In the genomic region with DNA sequence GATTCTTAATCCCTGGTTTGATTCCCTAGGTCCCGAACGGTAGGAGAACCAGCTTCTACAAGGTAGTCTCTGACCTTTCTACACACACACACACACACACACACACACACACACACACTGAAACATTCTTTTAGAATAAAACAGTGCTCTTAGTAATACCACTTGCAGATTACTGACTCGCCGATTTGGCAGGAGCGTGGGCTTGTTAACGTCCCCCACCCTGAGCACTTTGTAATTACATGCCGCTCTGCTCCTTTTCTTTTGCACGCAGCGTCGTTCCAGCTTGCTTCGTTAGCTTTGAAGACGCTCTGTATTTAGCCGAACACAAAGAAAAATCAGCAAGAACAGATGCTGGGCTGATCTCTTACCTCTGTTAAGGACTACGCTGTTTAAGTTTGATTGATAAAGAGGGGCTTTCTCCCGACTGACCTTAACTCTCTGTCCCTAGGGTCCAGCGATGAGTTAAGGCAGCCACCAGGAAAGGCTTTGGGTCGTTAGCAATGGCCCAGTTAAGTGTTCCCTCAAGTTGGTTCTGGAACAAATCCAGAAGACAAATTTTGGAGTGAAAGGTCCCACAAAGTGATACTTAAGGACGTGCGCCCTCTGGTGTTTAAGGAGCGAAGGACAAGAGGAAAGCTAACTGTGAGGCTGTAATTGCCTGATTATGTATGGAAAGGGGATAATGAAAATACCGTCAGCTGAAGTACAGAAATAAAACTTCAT, we compare ENCODE assay signal across 8 mouse cellular contexts. TPM values are rescaled to one million over a fixed set of nuclear protein-coding genes. Genes with fewer than 3 reads are reported as not detected.
DNase-seq lines count a peak whose midpoint lies in the region; ATAC-seq and TF ChIP-seq lines count a peak whose summit lies in the region.

No protein-coding gene starts in this region.

- H3K9me3 ChIP-seq in hindbrain, embryonic 11.5 days (ENCODE audit: control insufficient read depth, low read length) = no peaks in the 10 kb centered on the region
- no peaks in the 10 kb centered on the region for H3K9me3 ChIP-seq in lung, embryonic 16.5 days (ENCODE audit: control insufficient read depth, low read length)

- peak overlapping the region; percentile 38 for H3K4me3 ChIP-seq in cerebellum, adult 2 months (replicated peaks; ENCODE audit: insufficient read depth, low read depth, low read length)
- peak overlapping the region; percentile 14 for H3K4me3 ChIP-seq in hindbrain, embryonic 11.5 days (ENCODE audit: low read depth, low read length)
- H3K4me3 ChIP-seq in lung, embryonic 16.5 days (ENCODE audit: low read length) = peak overlapping the region; percentile 47

- peak; percentile 78 for DNase-seq in MN1 (ENCODE audit: low spot score)
- peak; percentile 40 to 48 for DNase-seq in cerebellum, adult 2 months
- peak; percentile 90 for DNase-seq in hindbrain, embryonic 11.5 days (ENCODE audit: low spot score)
- peak; percentile 43 for DNase-seq in layer of hippocampus, adult 9-10 months (ENCODE audit: low spot score)
- DNase-seq in ovary, postnatal 14 days (ENCODE audit: low spot score) = peak; percentile 76
- DNase-seq in urinary bladder, adult 18-20 months (ENCODE audit: low spot score in 2 of 2) = peak; percentile 41 to 53

- H3K4me1 ChIP-seq in cerebellum, adult 2 months (ENCODE audit: control insufficient read depth, insufficient read depth, low read length) = no peaks in the 10 kb centered on the region
- H3K4me1 ChIP-seq in hindbrain, embryonic 11.5 days (replicated peaks; ENCODE audit: control insufficient read depth, insufficient read depth, low read length) = no peaks in the 10 kb centered on the region
- no peaks in the 10 kb centered on the region; the same call in 1 of the 2 replicates for H3K4me1 ChIP-seq in lung, embryonic 16.5 days (replicated peaks; ENCODE audit: control insufficient read depth, insufficient read depth, low read length)

- no peak overlapping the region for H3K27ac ChIP-seq in cerebellum, adult 2 months (ENCODE audit: insufficient read depth, low read length)
- H3K27ac ChIP-seq in hindbrain, embryonic 11.5 days (ENCODE audit: low read depth, low read length) = no peak overlapping the region
- peak overlapping the region; percentile 75 for H3K27ac ChIP-seq in lung, embryonic 16.5 days (ENCODE audit: low read length)

- ATAC-seq in frontal cortex, adult (ENCODE audit: low TSS enrichment) = peak; percentile 91
- ATAC-seq in hindbrain, embryonic 11.5 days (ENCODE audit: low FRiP score) = peak; percentile 63; the same call in 1 of the 2 replicates
- peak; percentile 79 for ATAC-seq in lung, embryonic 16.5 days (ENCODE audit: low read depth)

- TF ChIP-seq CTCF in cerebellum, adult 2 months (IDR thresholded peaks at IDR 0.05; ENCODE audit: borderline replicate concordance, insufficient read depth, low read depth, low read length) = peak; percentile 34; the same call in 1 of the 2 replicates

- no peaks in the 10 kb centered on the region for H3K36me3 ChIP-seq in hindbrain, embryonic 11.5 days (ENCODE audit: control insufficient read depth, insufficient read depth, low read length)
- H3K36me3 ChIP-seq in lung, embryonic 16.5 days (ENCODE audit: control insufficient read depth, insufficient read depth, low read length) = no peaks in the 10 kb centered on the region

- no peaks in the 10 kb centered on the region for H3K27me3 ChIP-seq in cerebellum, adult 2 months (ENCODE audit: control insufficient read depth, insufficient read depth, low read length)
- H3K27me3 ChIP-seq in hindbrain, embryonic 11.5 days (ENCODE audit: control insufficient read depth, insufficient read depth, low read length) = no peaks in the 10 kb centered on the region
- no peaks in the 10 kb centered on the region for H3K27me3 ChIP-seq in lung, embryonic 16.5 days (ENCODE audit: control insufficient read depth, insufficient read depth, low read depth, low read length)

- no peak for TF ChIP-seq POLR2A in cerebellum, adult 2 months (IDR thresholded peaks at IDR 0.05; ENCODE audit: borderline replicate concordance, insufficient read depth, low read length)

- peak overlapping the region; percentile 27; the same call in 1 of the 2 replicates for H3K9ac ChIP-seq in hindbrain, embryonic 11.5 days (ENCODE audit: low read depth, low read length)
- peak overlapping the region; percentile 66 for H3K9ac ChIP-seq in lung, embryonic 16.5 days (ENCODE audit: low read length)

- peak overlapping the region; percentile 39 for H3K4me2 ChIP-seq in hindbrain, embryonic 11.5 days (replicated peaks; ENCODE audit: low read depth, low read length)
- peak overlapping the region; percentile 65 for H3K4me2 ChIP-seq in lung, embryonic 16.5 days (ENCODE audit: low read depth, low read length)

- WGBS in cerebellum, adult 2 months = 7% methylated on average over 21 of the region's 21 CpGs
- WGBS in hindbrain, embryonic 11.5 days = 23% methylated on average over 21 of the region's 21 CpGs
- WGBS in lung, embryonic 16.5 days = 26% methylated on average over 21 of the region's 21 CpGs

RNA-seq across cellular contexts. Expression of a gene that starts 26.1 kb away (rescaled TPM):
- polyA plus RNA-seq in cerebellum, adult 2 months (2012; rRNA removed) = 25.9 and 28.9 TPM in 2 replicates
- polyA plus RNA-seq in hindbrain, embryonic 11.5 days (2014; fragmentation: Nextera tagmentation; extraction: Ambion mirVana) = 101 and 110 TPM in 2 replicates
- polyA plus RNA-seq in lung, embryonic 16.5 days (2015; fragmentation: Nextera tagmentation; extraction: Ambion mirVana) = 91.1 and 96.8 TPM in 2 replicates

RNA-seq across cellular contexts. Expression of a gene that starts 49.7 kb away (rescaled TPM):
- 10.0 and 10.6 TPM in 2 replicates for polyA plus RNA-seq in cerebellum, adult 2 months (2012; rRNA removed)
- polyA plus RNA-seq in hindbrain, embryonic 11.5 days (2014; fragmentation: Nextera tagmentation; extraction: Ambion mirVana) = 10.0 and 15.6 TPM in 2 replicates
- 27.5 and 29.9 TPM in 2 replicates for polyA plus RNA-seq in lung, embryonic 16.5 days (2015; fragmentation: Nextera tagmentation; extraction: Ambion mirVana)
